Mouse (Mus musculus) Muller cell, postnatal 12 days (primary cell): Measurements from ENCODE around the gene Cox4i1.

ENCODE experiments used
- DNase-seq: peaks from one replicate; pipeline ENCODE4 v3.0.0-alpha.2; 2015; ENCODE audit errors: inconsistent ontology term

The Cox4i1 gene

DNA sequence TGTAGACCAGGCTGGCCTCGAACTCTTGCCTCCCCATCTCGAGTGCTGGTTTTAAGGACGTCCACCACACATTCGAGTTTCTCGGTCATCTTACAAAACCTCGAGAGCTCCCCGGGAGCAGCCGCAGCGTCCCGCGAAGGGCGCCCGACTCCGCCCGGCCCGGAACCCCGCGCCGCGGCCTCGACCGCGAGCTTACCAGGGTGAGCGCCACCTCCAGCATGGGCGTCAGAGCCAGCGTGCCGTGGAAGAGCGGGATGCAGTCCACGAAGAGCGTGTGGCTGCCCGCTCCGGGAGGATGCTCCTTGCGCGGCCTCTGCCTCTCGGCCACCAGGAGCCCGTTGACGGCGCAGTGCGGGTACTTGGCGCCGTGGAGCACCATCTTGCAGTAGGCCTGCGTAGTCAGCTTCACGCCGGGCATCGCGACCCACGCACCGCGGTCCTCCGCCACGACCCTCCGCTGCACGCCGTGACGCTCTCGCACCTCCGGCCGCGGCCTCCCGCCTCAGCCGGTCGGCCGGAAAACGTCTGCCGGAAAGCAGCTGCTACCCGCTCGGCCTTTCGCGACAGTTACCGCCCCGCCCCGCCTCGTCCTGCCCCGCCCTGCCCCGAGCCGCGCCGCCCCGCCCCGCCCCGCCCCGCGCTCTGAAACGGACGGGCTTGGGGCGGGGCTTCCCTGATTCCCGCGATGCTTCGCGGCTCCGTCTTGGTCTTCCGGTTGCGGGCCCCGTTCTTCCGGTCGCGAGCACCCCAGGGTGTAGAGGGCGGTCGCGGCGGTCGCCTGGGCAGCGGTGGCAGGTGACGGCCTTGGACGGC is at the start of gene Cox4i1, which contains the start of gene Gm27021:
Cox4i1 (plus strand) TSS at position 662 of the 813 bp plus-strand sequence.
Gm27021 (minus strand) TSS at position 519 of the 813 bp plus-strand sequence.
- peak; percentile 97 for DNase-seq

DNA sequence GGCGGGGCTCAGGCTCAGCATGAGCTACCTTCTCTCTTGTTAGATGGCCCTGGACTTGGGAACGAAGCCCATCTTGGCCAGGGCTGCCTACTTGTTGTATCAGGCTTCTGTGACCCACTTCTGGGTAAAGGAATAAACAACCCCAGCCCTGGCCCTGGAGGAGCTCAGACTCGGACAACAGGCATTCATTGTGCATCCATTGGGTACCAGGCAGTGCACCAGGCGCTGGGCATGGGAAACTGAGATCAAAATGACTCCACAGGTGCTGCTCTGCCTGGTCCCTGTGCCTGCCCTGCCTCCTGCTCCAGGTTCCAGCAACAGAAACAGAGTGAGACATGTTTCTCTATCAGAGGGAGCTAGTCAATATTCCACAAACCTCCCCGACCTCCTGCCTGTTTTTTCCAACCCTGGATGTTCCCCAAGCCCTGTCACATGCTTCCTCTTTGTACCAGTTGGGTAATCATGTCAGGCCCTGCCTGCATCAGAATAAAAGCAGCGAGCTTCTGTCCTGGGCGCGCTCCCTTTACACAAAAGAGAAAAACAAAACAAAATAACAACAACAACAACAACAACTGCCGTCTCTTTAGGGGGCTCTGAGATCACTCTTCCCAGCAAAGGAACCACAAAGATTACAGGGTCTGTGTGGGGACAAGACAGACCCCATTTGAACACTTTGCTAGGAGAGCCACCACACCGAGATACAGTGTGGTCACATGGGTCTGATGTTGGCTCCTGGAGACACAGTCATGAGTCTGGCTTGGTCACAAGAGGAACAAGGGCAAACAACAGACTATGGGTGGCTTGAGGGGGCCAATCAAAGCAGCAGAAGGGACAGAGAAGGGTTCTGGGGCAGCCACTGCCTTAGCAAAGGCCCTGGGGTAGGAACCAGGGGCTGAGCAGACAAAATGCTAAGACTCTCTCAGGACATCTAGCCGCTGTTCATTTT is 48.5 kb upstream of the Cox4i1 start:
- DNase-seq, result peak; percentile 47

GRCm38 (mm10) chr8:120620441-120620840 is 47.6 kb upstream of the Cox4i1 start:
- no peak for DNase-seq

DNA sequence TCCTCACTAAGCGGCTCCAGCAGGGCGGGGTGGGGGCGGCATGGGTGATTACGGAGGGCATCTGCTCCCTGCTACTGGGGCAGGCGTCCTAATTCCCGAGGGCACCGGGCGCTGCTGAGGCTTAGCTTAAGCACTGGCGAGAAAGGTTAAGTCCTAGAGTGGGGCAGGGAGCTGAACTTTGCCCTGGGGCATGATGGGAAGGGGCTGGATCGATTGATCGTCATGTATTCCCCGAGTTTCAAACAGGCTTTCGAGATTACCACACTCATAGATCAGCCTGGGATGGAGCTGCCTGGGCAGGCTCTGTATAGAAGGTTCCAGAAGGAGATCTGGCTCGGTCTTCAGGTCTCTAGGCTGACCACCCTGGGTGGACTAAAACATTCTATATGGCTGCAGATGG is 45.9 kb upstream of the Cox4i1 start:
- DNase-seq, result no peak

DNA sequence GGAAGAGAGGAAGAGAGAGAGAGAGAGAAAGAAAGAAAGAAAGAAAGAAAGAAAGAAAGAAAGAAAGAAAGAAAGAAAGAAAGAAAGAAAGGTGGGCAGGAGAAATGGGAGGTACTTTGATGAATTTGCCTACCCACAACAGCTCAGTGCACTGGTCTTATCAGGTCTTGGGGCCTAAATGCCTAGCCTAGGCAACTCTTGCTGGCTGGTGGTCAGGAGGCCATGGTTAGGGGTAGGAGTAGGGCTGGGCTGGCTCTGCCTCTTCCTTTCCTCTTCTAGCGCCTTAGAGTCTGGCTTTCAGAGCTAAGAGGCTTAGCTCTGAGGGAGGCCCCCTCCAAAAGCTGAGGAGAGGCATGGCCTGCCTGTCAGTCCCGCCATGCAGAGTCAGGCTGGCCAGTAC is 44.4 kb upstream of the Cox4i1 start:
- DNase-seq, result no peak

- no peak for DNase-seq
Measured at GRCm38 (mm10) chr8:120626461-120626860, 41.6 kb upstream of the Cox4i1 start.

DNA sequence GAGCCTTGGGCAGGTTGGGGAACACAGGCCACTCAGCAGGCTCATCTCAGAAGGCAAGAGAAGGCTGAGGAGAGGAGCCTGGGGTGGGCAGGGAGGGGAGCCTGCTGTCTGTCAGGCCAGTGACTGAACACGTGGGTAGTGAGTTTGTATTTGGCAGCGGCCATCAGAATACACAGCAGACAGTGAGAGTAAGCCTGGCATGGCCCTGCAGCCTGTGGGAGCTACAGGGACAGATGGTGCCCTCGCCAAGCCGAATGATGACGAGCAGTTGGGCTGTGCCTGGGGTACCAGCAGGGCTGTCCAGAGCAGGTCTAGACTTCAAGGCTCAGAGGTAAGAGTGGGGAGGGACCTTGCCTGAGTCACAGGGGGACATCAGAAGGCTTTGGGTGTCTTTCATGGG is 40.7 kb upstream of the Cox4i1 start:
- no peak for DNase-seq

- no peak for DNase-seq
Measured at GRCm38 (mm10) chr8:120630031-120630430, 38.0 kb upstream of the Cox4i1 start.

- DNase-seq, result no peak
Measured at GRCm38 (mm10) chr8:120630848-120631247, 37.2 kb upstream of the Cox4i1 start.

DNA sequence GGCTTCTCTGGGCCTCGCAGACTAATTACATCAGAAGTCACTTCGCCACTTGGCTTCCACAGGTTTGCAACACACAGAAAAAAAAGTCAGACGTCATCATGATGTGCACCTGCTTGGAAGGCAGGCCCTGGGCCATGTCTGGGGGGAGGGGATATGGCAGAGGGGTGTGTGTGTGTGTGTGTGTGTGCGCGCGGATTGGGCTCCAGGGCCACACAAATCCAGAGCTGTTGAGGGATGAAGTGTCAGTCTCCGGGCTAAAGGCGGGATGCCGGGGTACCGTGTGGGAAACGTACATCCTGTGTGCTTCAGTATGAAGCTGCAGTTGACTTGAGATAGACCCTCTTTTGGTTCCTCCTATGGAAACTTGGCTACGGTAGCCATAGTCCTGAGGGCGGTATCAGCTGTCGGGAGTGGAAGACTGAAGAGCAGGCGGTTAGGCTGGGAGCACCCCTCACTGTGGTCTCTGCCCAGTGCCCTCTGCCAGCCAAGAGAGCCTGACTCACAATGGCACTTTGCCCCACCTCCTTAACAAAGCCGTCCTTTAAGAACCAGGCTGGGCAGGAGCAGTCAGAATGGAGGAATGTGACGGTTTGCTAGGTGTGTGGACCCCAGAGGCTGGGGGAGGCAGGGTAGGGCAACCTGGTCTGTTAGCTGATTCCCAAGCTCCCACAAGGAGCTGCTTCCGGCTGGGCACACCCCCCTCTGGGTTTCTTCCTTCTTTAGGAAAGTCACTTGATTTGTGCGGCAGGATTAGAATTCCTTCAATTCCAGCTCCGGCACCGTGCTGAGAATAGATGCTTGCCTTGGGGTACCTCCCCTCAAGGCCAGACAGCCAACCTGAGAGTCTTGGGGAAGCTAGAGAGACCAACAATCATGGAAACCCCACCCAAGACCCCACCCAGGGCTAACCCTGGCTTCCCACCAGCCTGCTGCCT is 36.3 kb upstream of the Cox4i1 start:
- peak; percentile 75 for DNase-seq

GRCm38 (mm10) chr8:120632969-120633664 is 34.9 kb upstream of the Cox4i1 start:
- DNase-seq, result no peak

- DNase-seq, result peak; percentile 48
Measured at GRCm38 (mm10) chr8:120633665-120634271, 34.3 kb upstream of the Cox4i1 start.

GRCm38 (mm10) chr8:120634329-120634839 is 33.6 kb upstream of the Cox4i1 start:
- DNase-seq, result peak; percentile 75

DNA sequence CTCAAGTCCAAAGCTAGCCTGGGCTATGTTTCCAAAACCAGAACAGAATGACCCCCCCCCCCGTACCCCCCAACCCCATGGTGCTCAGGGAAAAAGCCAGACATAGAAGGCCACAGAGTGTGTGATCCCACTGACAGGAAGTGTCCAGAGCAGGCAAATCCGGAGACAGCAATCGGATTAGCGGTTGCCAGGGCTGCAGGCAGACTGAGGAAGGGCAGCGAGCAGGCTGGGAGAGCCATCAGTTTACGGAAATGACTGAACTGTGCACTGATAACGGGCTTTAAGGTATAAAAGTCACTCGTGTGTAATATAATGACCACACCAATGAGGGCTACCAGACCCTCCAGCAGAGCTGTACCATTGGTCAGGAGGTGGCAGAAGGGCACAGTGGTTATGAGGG is 26.8 kb upstream of the Cox4i1 start:
- no peak for DNase-seq

- DNase-seq, result no peak
Measured at GRCm38 (mm10) chr8:120642031-120642662, 25.9 kb upstream of the Cox4i1 start.

DNA sequence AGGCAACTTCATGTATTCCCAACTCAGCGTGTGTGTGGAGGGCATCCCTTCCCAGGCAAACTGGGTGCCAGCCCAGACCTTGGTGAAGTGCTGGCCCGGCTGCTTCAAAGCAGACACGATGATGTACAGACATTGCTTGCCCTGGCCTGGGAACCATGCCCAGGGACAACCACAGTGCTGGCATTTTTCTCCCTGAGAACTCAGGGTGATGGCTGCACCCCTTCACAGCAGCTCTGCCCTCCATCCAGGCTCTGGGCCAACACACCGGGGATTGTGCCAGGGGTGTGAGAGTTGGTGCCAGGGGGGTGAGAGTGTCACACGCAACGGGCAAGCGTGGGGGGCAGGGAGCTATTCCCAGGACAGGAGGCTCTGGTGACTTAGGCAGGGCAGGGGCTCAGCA is 23.4 kb upstream of the Cox4i1 start:
- DNase-seq, result peak; percentile 95

DNA sequence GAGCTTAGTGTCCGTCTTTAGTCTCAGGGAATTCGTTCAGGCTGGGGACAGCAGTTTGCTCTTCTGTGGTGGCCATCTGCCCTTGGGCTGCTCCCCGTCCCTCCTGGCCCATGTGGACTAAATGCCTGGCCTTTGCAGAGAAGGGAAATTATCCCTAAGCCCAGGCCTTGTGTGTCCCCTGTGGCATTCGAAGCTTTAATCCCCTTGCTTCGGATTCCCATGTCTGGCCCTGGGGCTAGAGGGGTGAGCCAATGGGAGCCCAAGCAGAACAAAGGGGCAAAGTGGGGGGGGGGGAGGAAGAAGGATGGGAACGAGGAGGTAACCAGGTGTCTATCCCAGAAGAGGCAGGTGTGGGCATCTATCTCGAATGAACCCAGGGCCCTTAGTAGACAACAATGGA is 20.5 kb upstream of the Cox4i1 start, which contains the start of gene 1190005I06Rik:
1190005I06Rik (minus strand) TSS at position 101 of the 400 bp plus-strand sequence.
- DNase-seq, result no peak

GRCm38 (mm10) chr8:120656322-120657052 is 11.5 kb upstream of the Cox4i1 start:
- DNase-seq, result peak; percentile 74

DNA sequence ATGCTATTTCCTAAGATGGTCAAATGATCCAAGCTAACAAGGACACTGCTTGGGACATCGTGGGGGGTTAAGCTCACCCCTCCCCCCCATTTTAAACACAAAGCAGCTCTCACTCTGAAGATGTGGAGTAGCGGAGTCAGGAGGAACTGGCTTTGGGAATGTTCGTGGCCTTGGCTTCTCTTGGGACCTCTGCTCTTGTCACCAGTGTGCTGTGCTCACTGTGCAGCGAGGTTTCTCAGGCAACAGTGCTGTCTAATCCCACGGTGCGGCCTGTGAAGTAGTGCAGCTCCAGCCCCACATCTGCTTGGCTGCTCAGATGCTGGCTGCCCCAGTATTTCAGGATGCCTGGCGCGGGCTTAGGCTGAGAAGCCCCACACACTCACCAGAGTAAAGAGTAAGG is 10.6 kb upstream of the Cox4i1 start:
- DNase-seq, result no peak
